Mouse (Mus musculus): Measurements from ENCODE around the gene Zyg11b.

DNA sequence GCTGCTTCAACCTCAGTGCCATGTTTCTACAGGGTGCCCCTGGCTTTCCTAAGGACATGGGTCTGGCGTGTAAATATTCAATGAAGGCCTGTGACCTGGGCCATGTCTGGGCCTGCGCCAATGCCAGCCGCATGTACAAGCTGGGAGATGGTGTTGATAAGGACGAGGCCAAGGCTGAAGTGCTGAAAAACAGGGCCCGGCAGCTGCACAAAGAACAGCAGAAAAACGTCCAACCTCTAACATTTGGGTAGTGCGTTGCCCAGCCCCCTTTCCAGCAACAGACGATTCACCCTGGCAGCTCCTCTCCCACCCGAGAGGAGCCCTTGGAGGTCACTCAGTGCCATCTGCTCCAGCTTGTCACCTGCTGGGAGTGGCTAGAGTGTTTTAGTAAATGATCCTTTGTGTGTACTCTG is 37.4 kb upstream of the Zyg11b start:
- TF ChIP-seq EP300 (optimal IDR thresholded peaks at IDR 0.05) (no peak), CTCF (IDR thresholded peaks at IDR 0.05; ENCODE audit: low read depth) (no peak)
